Mouse (Mus musculus): ENCODE data around the gene Coa4. TPM values are rescaled to one million over a fixed set of nuclear protein-coding genes. Genes with fewer than 3 reads are reported as not detected.

Coa4 gene
- polyA plus RNA-seq, 1 experiment from 2014 or later, result 14.9 TPM

DNA sequence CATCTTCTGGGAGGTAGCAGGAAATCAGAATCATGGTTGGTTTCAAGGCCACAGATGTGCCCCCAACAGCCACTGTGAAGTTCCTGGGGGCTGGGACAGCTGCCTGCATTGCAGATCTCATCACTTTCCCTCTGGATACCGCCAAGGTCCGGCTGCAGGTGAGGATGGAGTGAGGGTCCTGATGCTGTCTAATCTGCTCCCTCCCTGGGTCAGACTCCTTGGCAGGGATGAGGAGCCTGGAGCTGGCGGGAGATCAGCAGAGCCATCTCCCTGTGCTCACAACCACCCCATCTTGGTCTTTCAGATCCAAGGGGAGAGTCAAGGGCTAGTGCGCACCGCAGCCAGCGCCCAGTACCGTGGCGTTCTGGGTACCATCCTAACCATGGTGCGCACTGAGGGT, 40.1 kb upstream of the Coa4 start:
- no peak overlapping the region for H3K27ac ChIP-seq
- peaks cover 30% of the 10 kb centered on the region for H3K36me3 ChIP-seq
- H3K4me3 ChIP-seq, result no peak overlapping the region
- H3K4me1 ChIP-seq, result peaks cover 44% of the 10 kb centered on the region
- H3K9me3 ChIP-seq, result no peaks in the 10 kb centered on the region
- 0 out of 2 replicates have a peak, but pooled peaks cover 9% of the 10 kb centered on the region for H3K27me3 ChIP-seq
- H3K4me2 ChIP-seq (replicated peaks), result no peak overlapping the region; the same call in 1 of the 2 replicates
- 97% methylated on average over 9 of the region's 9 CpGs for WGBS
- no peak overlapping the region for H3K9ac ChIP-seq
- ATAC-seq (ENCODE audit: insufficient number of reproducible peaks, insufficient read depth, low FRiP score, low TSS enrichment), result no peak

DNA sequence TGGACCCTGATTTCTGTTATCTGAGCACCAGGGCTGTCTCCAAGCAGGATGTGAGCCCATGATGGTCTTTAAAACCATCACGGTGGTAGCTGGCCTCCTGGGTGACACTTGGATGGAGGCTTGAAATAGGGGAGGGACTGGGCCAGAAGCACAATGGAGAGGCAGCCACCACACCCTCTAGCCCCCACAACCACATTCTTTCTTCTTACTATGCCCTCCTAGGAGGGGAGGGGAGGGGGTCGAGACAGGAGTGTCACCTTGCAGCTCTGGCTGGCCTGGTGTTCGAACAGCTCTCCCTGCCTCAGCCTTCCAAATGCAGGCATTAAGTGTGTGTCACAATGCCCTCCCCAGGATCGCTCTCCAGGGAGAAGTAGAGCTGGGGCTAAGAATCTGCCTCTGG, 39.5 kb upstream of the Coa4 start:
- H3K4me2 ChIP-seq (replicated peaks), result no peak overlapping the region
- H3K9ac ChIP-seq, result no peak overlapping the region
- H3K27ac ChIP-seq, result no peak overlapping the region
- H3K9me3 ChIP-seq, result no peaks in the 10 kb centered on the region
- no peak for ATAC-seq (ENCODE audit: insufficient number of reproducible peaks, insufficient read depth, low FRiP score, low TSS enrichment)
- 84% methylated on average over 4 of the region's 4 CpGs for WGBS
- H3K27me3 ChIP-seq, result 0 out of 2 replicates have a peak, but pooled peaks cover 8% of the 10 kb centered on the region
- no peak overlapping the region for H3K4me3 ChIP-seq
- H3K4me1 ChIP-seq, result peaks cover 44% of the 10 kb centered on the region
- peaks cover 30% of the 10 kb centered on the region for H3K36me3 ChIP-seq

GRCm38 (mm10) chr7:100497982-100498381, 38.9 kb upstream of the Coa4 start:
- ATAC-seq (ENCODE audit: insufficient number of reproducible peaks, insufficient read depth, low FRiP score, low TSS enrichment), result no peak
- 90% methylated on average over 13 of the region's 13 CpGs for WGBS
- Histone ChIP-seq H3K4me1 (peaks cover 39% of the 10 kb centered on the region), H3K36me3 (peaks cover 30% of the 10 kb centered on the region), H3K4me3 (no peak overlapping the region), H3K27me3 (0 out of 2 replicates have a peak, but pooled peaks cover 2% of the 10 kb centered on the region), H3K27ac (no peak overlapping the region), H3K4me2 (replicated peaks) (no peak overlapping the region), H3K9me3 (no peaks in the 10 kb centered on the region), H3K9ac (no peak overlapping the region)

- Histone ChIP-seq H3K4me2 (replicated peaks) (no peak overlapping the region), H3K27me3 (no peaks in the 10 kb centered on the region), H3K4me1 (peaks cover 24% of the 10 kb centered on the region), H3K4me3 (no peak overlapping the region), H3K27ac (no peak overlapping the region), H3K9me3 (no peaks in the 10 kb centered on the region), H3K36me3 (peaks cover 30% of the 10 kb centered on the region), H3K9ac (no peak overlapping the region)
- no peak for ATAC-seq (ENCODE audit: insufficient number of reproducible peaks, insufficient read depth, low FRiP score, low TSS enrichment)
These were observed 37.4 kb upstream of the Coa4 start for GRCm38 (mm10) chr7:100499465-100499864.

DNA sequence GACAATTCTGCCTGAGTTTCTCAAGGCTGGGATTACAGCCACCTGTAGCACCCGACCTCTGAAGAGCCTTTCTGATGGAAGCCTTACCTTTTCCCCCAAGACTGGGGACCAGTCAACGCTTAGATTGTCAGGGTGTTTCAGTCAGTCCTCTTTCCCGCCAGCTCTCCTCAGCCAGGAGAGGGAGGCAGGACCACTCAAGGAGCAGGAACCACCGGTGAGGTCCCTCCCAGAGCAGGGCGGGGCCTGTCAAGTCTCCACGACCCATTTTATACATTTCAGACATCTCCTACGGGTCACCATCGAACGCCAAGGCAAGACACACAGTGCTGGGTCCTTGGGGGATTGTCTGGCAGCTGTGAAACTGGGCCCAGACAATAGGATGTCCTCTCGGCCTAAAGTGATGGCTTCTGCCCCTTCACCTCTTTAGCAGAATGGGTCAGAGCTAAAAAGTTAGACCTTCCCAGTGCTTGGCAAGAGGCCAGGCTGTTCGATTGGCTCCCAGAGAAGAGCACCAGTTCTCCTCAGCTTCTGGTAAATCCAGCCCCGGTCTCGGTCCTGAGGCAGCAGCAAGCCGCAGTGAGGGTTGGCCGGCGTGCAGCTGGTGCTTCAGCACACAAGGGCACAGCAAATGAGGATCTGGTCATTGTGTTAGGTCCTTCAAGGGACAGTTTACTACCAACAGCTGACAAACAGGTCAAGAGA, 36.4 kb upstream of the Coa4 start:
- peaks cover 30% of the 10 kb centered on the region for H3K36me3 ChIP-seq
- 73% methylated on average over 16 of the region's 16 CpGs for WGBS
- ATAC-seq (ENCODE audit: insufficient number of reproducible peaks, insufficient read depth, low FRiP score, low TSS enrichment), result no peak
- peaks cover 17% of the 10 kb centered on the region for H3K4me1 ChIP-seq
- no peak overlapping the region for H3K9ac ChIP-seq
- H3K4me2 ChIP-seq (replicated peaks), result no peak overlapping the region
- no peak overlapping the region for H3K27ac ChIP-seq
- no peaks in the 10 kb centered on the region for H3K9me3 ChIP-seq
- H3K4me3 ChIP-seq, result no peak overlapping the region
- H3K27me3 ChIP-seq, result no peaks in the 10 kb centered on the region

DNA sequence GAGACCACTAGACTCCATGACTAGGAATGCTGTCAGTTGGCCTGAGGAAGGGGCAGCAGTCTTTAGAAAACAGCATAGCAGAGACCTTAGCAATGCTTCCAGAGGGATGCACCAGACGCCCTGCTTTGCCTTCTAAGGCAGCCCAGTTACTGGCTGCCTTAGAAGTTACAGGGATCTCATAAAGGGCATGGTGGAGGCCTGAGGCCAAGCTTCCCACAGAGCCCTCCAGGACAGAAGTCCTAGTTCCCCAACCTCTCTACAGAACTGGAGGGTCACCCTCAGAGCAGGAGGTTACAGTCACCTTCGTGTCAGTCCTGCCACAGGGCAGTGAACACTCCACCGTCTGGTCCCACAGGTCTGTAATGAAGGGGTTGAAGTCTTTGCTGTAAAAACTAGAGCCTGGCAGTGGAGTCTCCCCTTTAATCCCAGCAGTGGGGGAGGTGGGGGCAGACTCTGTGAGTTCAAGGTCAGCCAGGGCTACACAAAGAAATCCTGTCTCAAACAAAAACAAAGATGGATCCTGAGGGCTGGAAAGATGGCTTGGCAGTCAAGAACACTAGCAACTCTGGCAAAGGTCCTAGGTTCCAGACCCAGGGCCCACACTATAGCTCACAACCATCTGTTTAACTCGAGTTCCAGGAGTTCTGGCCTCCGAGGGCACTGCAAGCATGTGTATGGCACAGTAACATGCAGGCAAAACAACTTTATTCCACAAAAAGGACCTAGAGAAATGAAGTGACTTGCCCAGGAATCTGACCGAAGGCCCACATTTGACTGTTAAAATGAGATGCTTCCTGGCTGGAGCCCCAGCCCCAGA, 35.6 kb upstream of the Coa4 start:
- Histone ChIP-seq H3K4me3 (no peak overlapping the region), H3K4me1 (peaks cover 9% of the 10 kb centered on the region), H3K27me3 (no peaks in the 10 kb centered on the region), H3K4me2 (replicated peaks) (no peak overlapping the region), H3K9me3 (no peaks in the 10 kb centered on the region), H3K36me3 (peaks cover 30% of the 10 kb centered on the region), H3K27ac (no peak overlapping the region; the same call in 1 of the 2 replicates), H3K9ac (no peak overlapping the region)
- WGBS, result 64% methylated on average over 6 of the region's 6 CpGs
- no peak for ATAC-seq (ENCODE audit: insufficient number of reproducible peaks, insufficient read depth, low FRiP score, low TSS enrichment)

DNA sequence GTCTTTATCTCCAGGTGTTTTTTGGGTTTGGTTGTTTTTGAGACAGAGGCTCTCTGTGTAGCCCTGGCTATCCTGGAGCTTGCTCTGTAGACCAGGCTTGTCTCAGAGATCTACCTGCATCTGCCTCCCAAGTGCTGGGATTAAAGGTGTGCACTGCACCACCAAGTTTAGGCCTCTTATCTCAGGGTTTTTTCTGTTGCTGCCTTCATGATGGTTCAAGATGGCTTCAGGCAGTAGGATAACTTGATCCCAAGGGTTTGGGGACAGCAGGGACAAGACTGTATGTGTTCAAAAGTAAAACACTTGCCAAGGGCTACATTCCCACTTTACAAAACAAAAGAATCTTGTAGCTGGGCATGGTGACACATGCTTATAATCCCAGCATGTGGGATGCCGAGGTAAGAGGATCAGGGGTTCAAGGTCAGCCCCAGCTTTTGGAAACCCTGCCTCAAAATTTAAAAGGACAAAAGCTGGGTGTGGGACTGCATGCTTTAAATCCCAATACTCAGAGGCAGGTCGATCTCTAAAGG, 35.0 kb upstream of the Coa4 start:
- Histone ChIP-seq H3K27me3 (no peaks in the 10 kb centered on the region), H3K4me2 (replicated peaks) (no peak overlapping the region), H3K4me1 (peaks cover 2% of the 10 kb centered on the region; the same call in 1 of the 2 replicates), H3K36me3 (peaks cover 28% of the 10 kb centered on the region), H3K9ac (no peak overlapping the region), H3K9me3 (no peaks in the 10 kb centered on the region), H3K4me3 (no peak overlapping the region), H3K27ac (no peak overlapping the region)
- WGBS, result 68% methylated on average over 2 of the region's 2 CpGs
- no peak for ATAC-seq (ENCODE audit: insufficient number of reproducible peaks, insufficient read depth, low FRiP score, low TSS enrichment)

GRCm38 (mm10) chr7:100502374-100502922, 34.4 kb upstream of the Coa4 start:
- Histone ChIP-seq H3K36me3 (peaks cover 23% of the 10 kb centered on the region), H3K4me1 (no peaks in the 10 kb centered on the region), H3K4me3 (no peak overlapping the region), H3K9ac (no peak overlapping the region), H3K27me3 (no peaks in the 10 kb centered on the region), H3K4me2 (replicated peaks) (no peak overlapping the region), H3K27ac (no peak overlapping the region), H3K9me3 (no peaks in the 10 kb centered on the region)
- no peak for ATAC-seq (ENCODE audit: insufficient number of reproducible peaks, insufficient read depth, low FRiP score, low TSS enrichment)
- 76% methylated on average over 7 of the region's 7 CpGs for WGBS

GRCm38 (mm10) chr7:100503076-100503475, 33.8 kb upstream of the Coa4 start:
- Histone ChIP-seq H3K27ac (no peak overlapping the region), H3K4me2 (replicated peaks) (no peak overlapping the region), H3K4me1 (no peaks in the 10 kb centered on the region), H3K9ac (no peak overlapping the region), H3K36me3 (peaks cover 17% of the 10 kb centered on the region), H3K27me3 (no peaks in the 10 kb centered on the region), H3K4me3 (no peak overlapping the region), H3K9me3 (no peaks in the 10 kb centered on the region)
- 94% methylated on average over 5 of the region's 5 CpGs for WGBS
- ATAC-seq (ENCODE audit: insufficient number of reproducible peaks, insufficient read depth, low FRiP score, low TSS enrichment), result no peak

DNA sequence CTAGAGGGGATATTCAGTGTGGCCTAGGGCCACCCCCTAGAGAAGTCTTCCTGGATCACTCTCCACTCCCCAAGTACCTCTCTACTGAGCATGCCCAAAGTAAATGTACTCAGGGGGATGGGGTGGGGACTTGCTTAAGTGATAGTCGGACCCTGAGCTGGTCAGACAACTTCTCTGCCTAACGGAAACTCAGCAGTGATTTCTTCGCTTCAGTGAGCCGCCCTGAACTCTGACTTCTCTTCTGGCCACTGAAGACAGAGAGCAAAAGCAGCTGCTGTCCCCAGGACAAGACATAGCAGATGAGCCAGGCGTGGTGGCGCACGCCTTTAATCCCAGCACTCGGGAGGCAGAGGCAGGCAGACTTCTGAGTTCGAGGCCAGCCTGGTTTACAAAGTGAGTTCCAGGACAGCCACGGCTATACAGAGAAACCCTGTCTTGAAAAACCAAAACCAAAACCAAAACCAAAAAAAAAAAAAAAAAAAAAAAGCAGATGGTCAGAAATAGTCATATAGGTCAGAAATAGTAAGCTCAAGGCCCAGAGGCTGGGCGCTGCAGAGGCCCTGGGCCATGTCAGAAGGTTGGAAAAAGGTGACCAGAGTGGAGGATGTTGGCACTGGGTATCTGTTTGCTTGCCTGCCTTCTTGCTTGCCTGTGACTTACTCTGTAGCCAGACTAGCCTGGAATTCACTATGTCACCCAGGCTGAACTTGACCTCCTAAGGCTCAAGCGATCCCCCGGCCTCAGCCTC, 32.0 kb upstream of the Coa4 start:
- H3K9me3 ChIP-seq, result no peaks in the 10 kb centered on the region
- 81% methylated on average over 13 of the region's 13 CpGs for WGBS
- no peaks in the 10 kb centered on the region for H3K4me1 ChIP-seq
- no peaks in the 10 kb centered on the region for H3K27me3 ChIP-seq
- H3K9ac ChIP-seq, result no peak overlapping the region
- H3K27ac ChIP-seq, result no peak overlapping the region
- ATAC-seq (ENCODE audit: insufficient number of reproducible peaks, insufficient read depth, low FRiP score, low TSS enrichment), result no peak
- no peak overlapping the region for H3K4me2 ChIP-seq (replicated peaks)
- peaks cover under 1% of the 10 kb centered on the region; the same call in 1 of the 2 replicates for H3K36me3 ChIP-seq
- no peak overlapping the region for H3K4me3 ChIP-seq

DNA sequence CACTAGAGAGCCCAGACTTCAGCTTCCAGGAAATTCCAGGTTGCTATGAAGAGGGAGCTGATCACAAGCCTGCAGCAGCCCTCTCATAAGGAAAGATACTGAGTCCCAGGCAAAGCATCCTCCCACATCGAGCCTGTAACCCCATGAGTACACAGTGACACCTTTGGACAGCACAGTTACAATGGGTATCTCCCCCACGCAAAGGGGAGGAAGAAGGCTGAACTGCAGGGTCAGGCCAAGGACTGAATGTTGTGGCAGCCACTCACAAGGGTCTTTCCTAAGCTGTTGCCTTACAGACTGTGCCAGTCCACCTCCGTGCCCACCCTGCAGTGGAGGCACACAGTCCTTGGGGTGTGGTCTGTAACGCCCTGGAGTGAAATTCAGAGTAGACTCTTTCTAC, 30.4 kb upstream of the Coa4 start:
- Histone ChIP-seq H3K4me3 (no peak overlapping the region), H3K36me3 (no peaks in the 10 kb centered on the region), H3K9me3 (no peaks in the 10 kb centered on the region), H3K27me3 (no peaks in the 10 kb centered on the region), H3K27ac (no peak overlapping the region), H3K4me2 (replicated peaks) (no peak overlapping the region), H3K4me1 (no peaks in the 10 kb centered on the region), H3K9ac (no peak overlapping the region)
- WGBS, result 78% methylated on average over 4 of the region's 4 CpGs
- no peak for ATAC-seq (ENCODE audit: insufficient number of reproducible peaks, insufficient read depth, low FRiP score, low TSS enrichment)

Measured in embryonic facial prominence, embryonic 12.5 days (tissue).